Mouse (Mus musculus): ENCODE measurements around the gene Lmbrd2. TPM values are rescaled to one million over a fixed set of nuclear protein-coding genes. Genes with fewer than 3 reads are reported as not detected.
"Not testable (repeated sequence)": the region's sequence is repeated elsewhere in the genome, so short reads cannot be mapped to it uniquely, and the experiment has no call there.

The Lmbrd2 gene
- polyA plus RNA-seq, 1 experiment from 2014 or later: 3.1 TPM

DNA sequence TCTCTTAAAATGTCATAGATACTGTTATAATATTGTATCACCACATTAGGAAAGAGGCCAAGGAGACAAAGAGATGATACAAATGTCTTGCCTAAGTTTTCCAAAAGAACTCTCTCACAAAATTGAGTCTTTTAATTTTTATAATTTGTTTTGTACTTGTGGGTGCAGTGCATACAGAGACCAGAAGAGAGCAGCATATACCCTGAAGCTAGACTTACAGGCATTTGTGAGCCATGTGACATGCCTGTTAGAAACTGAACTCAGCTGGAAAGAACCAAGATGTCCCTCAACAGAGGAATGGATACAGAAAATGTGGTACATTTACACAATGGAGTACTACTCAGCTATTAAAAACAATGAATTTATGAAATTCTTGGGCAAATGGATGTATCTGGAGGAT lies 52.3 kb downstream of the Lmbrd2 start:
- H3K9me3 ChIP-seq (ENCODE audit: low read length); H3K27me3 ChIP-seq (ENCODE audit: insufficient read depth, low read length); H3K9ac ChIP-seq (replicated peaks; ENCODE audit: low read length); H3K4me3 ChIP-seq (ENCODE audit: low read length); H3K4me1 ChIP-seq (ENCODE audit: insufficient read depth, low read length); ATAC-seq (ENCODE audit: low FRiP score, low TSS enrichment); H3K4me2 ChIP-seq (replicated peaks; ENCODE audit: low read depth, low read length); H3K27ac ChIP-seq (ENCODE audit: low read length): not testable (repeated sequence)
- H3K36me3 ChIP-seq (ENCODE audit: insufficient read depth, low read length): peaks cover 16% of the 10 kb centered on the region

DNA sequence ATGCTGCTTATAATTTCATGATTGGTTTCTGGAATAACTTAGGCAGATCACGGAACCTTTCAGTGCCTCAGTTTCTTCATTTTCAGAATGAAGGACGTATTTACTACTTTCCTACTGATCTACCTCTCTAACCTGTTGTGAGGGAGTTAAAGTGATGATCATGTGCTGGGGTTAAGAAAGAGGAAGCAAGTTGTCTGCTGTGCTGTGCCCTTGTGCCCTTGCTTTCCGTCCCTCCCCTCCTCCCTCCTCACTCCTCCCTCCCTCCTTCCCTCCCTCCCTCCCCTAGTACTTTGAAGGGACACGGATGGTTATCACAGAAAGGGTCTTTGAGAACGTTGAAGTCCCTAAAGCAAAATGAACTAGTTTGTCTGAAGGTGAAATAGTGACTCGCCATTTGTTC lies 58.1 kb downstream of the Lmbrd2 start:
- Histone ChIP-seq H3K4me3 (ENCODE audit: low read length) (no peak overlapping the region), H3K4me2 (replicated peaks; ENCODE audit: low read depth, low read length) (no peak overlapping the region), H3K36me3 (ENCODE audit: insufficient read depth, low read length) (peaks cover 6% of the 10 kb centered on the region; the same call in 1 of the 2 replicates), H3K4me1 (ENCODE audit: insufficient read depth, low read length) (no peaks in the 10 kb centered on the region), H3K27ac (ENCODE audit: low read length) (no peak overlapping the region), H3K9ac (replicated peaks; ENCODE audit: low read length) (no peak overlapping the region), H3K27me3 (ENCODE audit: insufficient read depth, low read length) (no peaks in the 10 kb centered on the region), H3K9me3 (ENCODE audit: low read length) (no peaks in the 10 kb centered on the region)
- no peak for ATAC-seq (ENCODE audit: low FRiP score, low TSS enrichment)
- WGBS: 49% methylated on average over 6 of the region's 6 CpGs

DNA sequence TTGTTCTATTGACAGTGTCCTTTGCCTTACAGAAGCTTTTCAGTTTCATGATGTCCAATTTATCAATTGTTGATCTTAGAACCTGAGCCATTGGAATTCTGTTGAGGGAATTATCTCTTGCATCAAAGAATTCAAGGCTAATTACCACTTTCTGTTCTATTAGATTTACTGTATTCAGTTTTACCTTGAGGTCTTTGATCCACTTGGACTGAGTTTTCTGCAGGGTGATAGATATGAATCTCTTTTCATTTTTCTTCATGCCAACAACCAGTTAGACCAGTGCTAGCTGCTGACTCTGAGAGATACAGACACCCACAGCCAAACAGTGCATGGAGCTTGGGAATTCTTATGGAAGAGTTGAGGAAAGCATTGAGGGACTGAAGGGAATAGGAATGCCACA lies 71.5 kb downstream of the Lmbrd2 start:
- Histone ChIP-seq H3K4me3 (ENCODE audit: low read length) (no peak overlapping the region), H3K4me2 (replicated peaks; ENCODE audit: low read depth, low read length) (no peak overlapping the region), H3K4me1 (ENCODE audit: insufficient read depth, low read length) (no peaks in the 10 kb centered on the region), H3K9me3 (ENCODE audit: low read length) (no peaks in the 10 kb centered on the region), H3K27ac (ENCODE audit: low read length) (no peak overlapping the region), H3K36me3 (ENCODE audit: insufficient read depth, low read length) (no peaks in the 10 kb centered on the region), H3K9ac (replicated peaks; ENCODE audit: low read length) (no peak overlapping the region), H3K27me3 (ENCODE audit: insufficient read depth, low read length) (no peaks in the 10 kb centered on the region)
- no peak for ATAC-seq (ENCODE audit: low FRiP score, low TSS enrichment)

DNA sequence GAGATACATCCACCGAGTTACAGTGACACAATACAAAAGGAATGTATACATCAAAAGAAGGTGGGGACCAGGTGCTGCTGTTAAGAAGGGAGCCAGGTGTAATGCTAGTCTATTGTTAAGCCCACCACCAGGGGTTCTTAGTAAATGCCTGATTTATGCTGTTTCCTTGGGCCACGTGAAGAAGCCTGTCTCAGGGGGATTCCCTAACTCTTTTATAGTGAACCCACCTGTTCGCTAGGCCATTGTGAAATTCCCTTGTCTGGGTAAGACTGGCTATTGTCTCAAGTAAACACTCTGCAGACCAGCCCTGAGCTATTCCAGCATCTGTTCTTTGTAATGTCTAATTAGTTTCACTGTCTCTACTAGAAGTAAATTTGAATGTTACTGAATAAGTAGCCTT lies 72.7 kb downstream of the Lmbrd2 start:
- not testable (repeated sequence) for H3K4me1 ChIP-seq (ENCODE audit: insufficient read depth, low read length); H3K27me3 ChIP-seq (ENCODE audit: insufficient read depth, low read length); H3K9me3 ChIP-seq (ENCODE audit: low read length); H3K36me3 ChIP-seq (ENCODE audit: insufficient read depth, low read length); H3K4me2 ChIP-seq (replicated peaks; ENCODE audit: low read depth, low read length); H3K9ac ChIP-seq (replicated peaks; ENCODE audit: low read length); H3K27ac ChIP-seq (ENCODE audit: low read length); ATAC-seq (ENCODE audit: low FRiP score, low TSS enrichment); H3K4me3 ChIP-seq (ENCODE audit: low read length)
- 73% methylated on average over 3 of the region's 3 CpGs for WGBS

DNA sequence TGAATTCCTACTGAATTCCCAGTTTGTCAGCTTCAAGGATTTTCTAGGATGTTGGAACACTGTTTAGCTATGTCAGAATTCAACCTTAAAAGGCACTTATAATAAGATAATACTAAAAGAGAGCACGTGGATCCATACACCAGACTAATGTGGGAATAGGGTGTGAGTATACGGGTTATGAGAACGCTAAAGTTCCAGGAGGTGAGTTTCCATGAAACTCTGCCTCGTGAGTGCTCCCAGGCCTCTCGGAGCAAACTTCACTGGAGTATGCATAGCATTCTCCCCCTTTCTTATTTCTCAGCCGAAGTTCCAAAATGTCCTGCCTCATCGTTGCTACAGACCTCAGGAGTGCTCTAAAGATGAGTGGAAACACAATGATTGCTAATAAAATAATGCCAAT lies 73.1 kb downstream of the Lmbrd2 start:
- not testable (repeated sequence) for H3K27me3 ChIP-seq (ENCODE audit: insufficient read depth, low read length); H3K9me3 ChIP-seq (ENCODE audit: low read length); H3K27ac ChIP-seq (ENCODE audit: low read length); H3K9ac ChIP-seq (replicated peaks; ENCODE audit: low read length); H3K36me3 ChIP-seq (ENCODE audit: insufficient read depth, low read length); H3K4me1 ChIP-seq (ENCODE audit: insufficient read depth, low read length); H3K4me2 ChIP-seq (replicated peaks; ENCODE audit: low read depth, low read length); H3K4me3 ChIP-seq (ENCODE audit: low read length); ATAC-seq (ENCODE audit: low FRiP score, low TSS enrichment)
- 94% methylated on average over 7 of the region's 7 CpGs for WGBS

DNA sequence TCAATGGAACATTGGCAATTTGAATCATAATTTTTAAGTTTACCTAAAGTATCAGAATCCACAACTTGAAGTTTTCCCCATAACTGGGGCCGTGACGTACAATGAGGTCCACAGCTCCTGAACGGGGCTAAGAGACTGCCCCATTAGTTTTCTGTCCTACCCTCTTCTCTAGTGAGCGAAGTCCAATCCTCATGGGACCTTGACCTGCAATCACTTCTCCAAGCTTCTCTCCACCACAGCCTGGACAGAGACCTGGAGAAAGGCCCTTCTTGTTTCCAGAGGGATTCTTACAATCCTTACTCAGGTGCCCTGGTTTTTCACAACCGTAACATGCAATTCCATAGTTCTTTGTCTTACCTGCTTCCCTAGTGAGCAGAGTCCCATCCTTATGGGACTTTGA lies 76.1 kb downstream of the Lmbrd2 start:
- Histone ChIP-seq H3K9ac (replicated peaks; ENCODE audit: low read length) (no peak overlapping the region), H3K9me3 (ENCODE audit: low read length) (no peaks in the 10 kb centered on the region), H3K4me1 (ENCODE audit: insufficient read depth, low read length) (no peaks in the 10 kb centered on the region), H3K27ac (ENCODE audit: low read length) (no peak overlapping the region), H3K36me3 (ENCODE audit: insufficient read depth, low read length) (no peaks in the 10 kb centered on the region), H3K4me3 (ENCODE audit: low read length) (no peak overlapping the region), H3K4me2 (replicated peaks; ENCODE audit: low read depth, low read length) (no peak overlapping the region), H3K27me3 (ENCODE audit: insufficient read depth, low read length) (no peaks in the 10 kb centered on the region)
- ATAC-seq (ENCODE audit: low FRiP score, low TSS enrichment): no peak
- 89% methylated on average over 5 of the region's 5 CpGs for WGBS

DNA sequence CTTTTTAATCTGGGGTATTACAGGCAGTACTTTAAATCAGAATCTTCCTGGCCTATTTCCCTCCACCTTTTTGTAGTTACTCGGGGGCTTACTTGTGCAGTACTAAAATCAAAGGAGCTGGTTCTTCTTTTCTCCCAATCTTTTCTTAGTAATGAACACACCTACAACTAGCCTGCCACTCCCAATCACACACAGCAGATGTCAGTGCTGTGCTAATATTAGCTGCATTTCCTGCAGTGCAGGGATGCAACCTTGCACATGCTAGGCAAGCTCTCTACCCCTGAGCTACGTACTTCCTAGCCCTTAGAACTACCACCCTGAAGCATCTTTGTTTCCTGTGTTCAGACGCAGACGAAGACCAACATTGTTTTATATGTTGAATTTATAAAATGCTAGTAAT lies 90.6 kb downstream of the Lmbrd2 start:
- ATAC-seq (ENCODE audit: low FRiP score, low TSS enrichment); H3K9ac ChIP-seq (replicated peaks; ENCODE audit: low read length); H3K4me1 ChIP-seq (ENCODE audit: insufficient read depth, low read length); H3K36me3 ChIP-seq (ENCODE audit: insufficient read depth, low read length); H3K9me3 ChIP-seq (ENCODE audit: low read length); H3K27me3 ChIP-seq (ENCODE audit: insufficient read depth, low read length); H3K4me3 ChIP-seq (ENCODE audit: low read length); H3K4me2 ChIP-seq (replicated peaks; ENCODE audit: low read depth, low read length); H3K27ac ChIP-seq (ENCODE audit: low read length): not testable (repeated sequence)
- WGBS: 72% methylated on average over 4 of the region's 4 CpGs

DNA sequence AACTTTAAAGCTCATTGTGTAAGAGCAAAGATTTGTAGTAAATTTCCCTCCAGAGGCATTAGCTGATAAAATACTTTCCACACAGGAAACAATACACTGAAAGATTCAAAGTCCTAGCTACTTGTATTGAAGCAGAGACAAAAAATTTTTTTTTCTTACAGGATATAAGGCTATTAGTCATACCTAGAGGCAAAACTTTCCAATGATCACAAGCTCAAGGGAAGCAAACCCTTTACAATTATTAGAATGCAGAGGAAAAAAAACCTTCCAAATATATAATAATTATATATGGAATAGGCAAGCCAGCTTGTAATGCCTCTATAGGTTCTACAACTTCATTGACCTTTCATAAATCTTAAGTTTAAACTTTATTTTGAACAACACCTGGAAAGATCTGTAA lies 106.0 kb downstream of the Lmbrd2 start:
- Histone ChIP-seq H3K4me1 (ENCODE audit: insufficient read depth, low read length) (no peaks in the 10 kb centered on the region), H3K9ac (replicated peaks; ENCODE audit: low read length) (no peak overlapping the region), H3K27me3 (ENCODE audit: insufficient read depth, low read length) (no peaks in the 10 kb centered on the region), H3K4me3 (ENCODE audit: low read length) (no peak overlapping the region), H3K4me2 (replicated peaks; ENCODE audit: low read depth, low read length) (no peak overlapping the region), H3K27ac (ENCODE audit: low read length) (no peak overlapping the region), H3K9me3 (ENCODE audit: low read length) (no peaks in the 10 kb centered on the region), H3K36me3 (ENCODE audit: insufficient read depth, low read length) (no peaks in the 10 kb centered on the region)
- ATAC-seq (ENCODE audit: low FRiP score, low TSS enrichment): no peak

Other genes starting within 250 kb of the Lmbrd2 start
- gene Ranbp3l, start 172.6 kb upstream of the Lmbrd2 start, polyA plus RNA-seq (2015; fragmentation: Nextera tagmentation; extraction: Ambion mirVana): 2.6 and 3.2 TPM in 2 replicates
- 23.8 and 26.4 TPM in 2 replicates for gene Nadk2, start 69.3 kb upstream of the Lmbrd2 start, polyA plus RNA-seq (2015; fragmentation: Nextera tagmentation; extraction: Ambion mirVana)
- 74.8 and 77.6 TPM in 2 replicates for gene Skp2, start 14.9 kb downstream of the Lmbrd2 start, polyA plus RNA-seq (2015; fragmentation: Nextera tagmentation; extraction: Ambion mirVana)
- gene Ugt3a1, start 136.3 kb downstream of the Lmbrd2 start, polyA plus RNA-seq (2015; fragmentation: Nextera tagmentation; extraction: Ambion mirVana): 0.13 and 0.49 TPM in 2 replicates
- 1.1 and 2.9 TPM in 2 replicates for gene Ugt3a2, start 195.0 kb downstream of the Lmbrd2 start, polyA plus RNA-seq (2015; fragmentation: Nextera tagmentation; extraction: Ambion mirVana)